Mouse (Mus musculus): ENCODE data around the gene Arhgef40. TPM values are rescaled to one million over a fixed set of nuclear protein-coding genes. Genes with fewer than 3 reads are reported as not detected.

Arhgef40 gene
- polyA plus RNA-seq (2012; rRNA removed) = 24.1 and 24.5 TPM in 2 replicates

DNA sequence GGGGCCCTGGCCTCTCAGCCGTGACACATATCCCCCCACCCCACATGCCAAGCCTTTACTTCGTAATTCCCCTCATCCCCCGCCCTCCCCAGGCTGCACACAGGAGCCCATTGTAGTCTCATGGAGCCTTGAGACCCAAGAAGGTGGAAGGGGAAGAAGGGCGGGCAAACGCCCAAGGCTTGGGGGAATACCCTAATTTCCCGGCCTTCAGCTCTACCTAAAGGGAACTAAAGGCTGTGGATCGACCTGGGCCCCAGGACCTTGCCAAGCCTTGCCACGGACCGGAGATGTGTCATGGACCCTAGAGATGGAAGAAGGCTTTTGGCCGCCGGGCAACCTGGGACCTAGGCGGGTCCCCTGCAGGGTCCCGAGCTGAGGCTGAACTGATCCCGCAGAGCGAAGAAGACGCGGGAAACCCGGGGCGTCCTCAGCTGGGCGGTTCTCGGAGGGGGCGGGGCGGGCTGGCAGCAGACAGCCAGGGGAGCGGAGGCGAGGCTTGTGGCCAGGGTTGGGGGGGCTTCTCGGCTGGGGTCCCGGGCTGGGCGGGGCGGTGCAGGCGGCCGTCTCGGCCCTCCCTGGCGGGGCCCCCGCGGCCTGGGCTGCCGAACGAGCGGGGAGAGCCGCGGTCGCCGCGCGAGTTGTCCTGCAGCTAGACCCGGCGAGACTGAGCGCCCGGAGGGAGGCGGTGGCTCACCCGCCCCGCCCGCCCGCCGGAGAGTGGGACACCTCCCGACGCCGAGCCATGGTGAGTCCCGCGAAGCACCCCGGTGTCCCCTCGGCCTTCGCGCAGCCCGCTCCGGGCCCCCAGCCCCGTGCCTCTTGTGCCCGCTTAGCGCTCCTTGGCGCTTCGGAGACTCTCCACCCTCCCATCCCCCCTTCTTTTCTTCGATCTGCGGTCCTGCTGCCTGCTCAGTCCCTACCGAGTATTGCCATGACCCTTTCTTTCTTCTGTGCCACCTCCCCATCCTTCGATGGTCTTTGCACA, at the start of gene Arhgef40:
TSS of gene Arhgef40 (plus strand) at position 473 of the 985 bp plus-strand sequence.
- TF ChIP-seq CTCF (IDR thresholded peaks at IDR 0.05; ENCODE audit: extremely low read depth, insufficient read depth, low read length) (no peak), POLR2A (IDR thresholded peaks at IDR 0.05; ENCODE audit: extremely low read depth, insufficient read depth, low read length) (no peak)
- no peaks in the 10 kb centered on the region for H3K4me1 ChIP-seq (ENCODE audit: control insufficient read depth, insufficient read depth, low read length)
- H3K27ac ChIP-seq (ENCODE audit: insufficient read depth, low read length) = peak within 1 kb of the TSS; percentile 7
- H3K4me3 ChIP-seq (ENCODE audit: insufficient read depth, low read length) = peak within 1 kb of the TSS; percentile 44

DNA sequence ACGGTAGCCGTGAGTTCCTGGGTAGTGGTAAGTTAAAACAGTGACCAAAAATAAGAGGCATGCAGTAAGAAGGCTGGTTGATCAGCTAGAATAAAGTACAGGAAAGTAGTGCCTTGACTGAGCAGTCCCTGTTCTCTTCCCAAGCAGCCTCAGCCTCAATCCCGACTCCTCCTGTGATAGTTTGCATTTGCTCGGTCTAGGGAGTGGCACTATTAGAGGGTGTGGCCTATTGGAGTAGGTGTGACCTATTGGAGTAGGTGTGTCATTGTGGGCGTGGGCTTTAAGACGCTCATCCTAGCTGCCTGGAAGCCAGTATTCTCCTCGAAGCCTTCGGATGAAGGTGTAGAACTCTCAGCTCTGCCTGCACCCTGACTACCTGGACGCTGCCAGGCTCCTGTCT, 45.5 kb upstream of the Arhgef40 start:
- Histone ChIP-seq H3K4me1 (ENCODE audit: control insufficient read depth, insufficient read depth, low read length) (no peaks in the 10 kb centered on the region), H3K27ac (ENCODE audit: insufficient read depth, low read length) (no peak overlapping the region), H3K4me3 (ENCODE audit: insufficient read depth, low read length) (no peak overlapping the region)
- TF ChIP-seq POLR2A (IDR thresholded peaks at IDR 0.05; ENCODE audit: extremely low read depth, insufficient read depth, low read length) (no peak), CTCF (IDR thresholded peaks at IDR 0.05; ENCODE audit: extremely low read depth, insufficient read depth, low read length) (no peak)

DNA sequence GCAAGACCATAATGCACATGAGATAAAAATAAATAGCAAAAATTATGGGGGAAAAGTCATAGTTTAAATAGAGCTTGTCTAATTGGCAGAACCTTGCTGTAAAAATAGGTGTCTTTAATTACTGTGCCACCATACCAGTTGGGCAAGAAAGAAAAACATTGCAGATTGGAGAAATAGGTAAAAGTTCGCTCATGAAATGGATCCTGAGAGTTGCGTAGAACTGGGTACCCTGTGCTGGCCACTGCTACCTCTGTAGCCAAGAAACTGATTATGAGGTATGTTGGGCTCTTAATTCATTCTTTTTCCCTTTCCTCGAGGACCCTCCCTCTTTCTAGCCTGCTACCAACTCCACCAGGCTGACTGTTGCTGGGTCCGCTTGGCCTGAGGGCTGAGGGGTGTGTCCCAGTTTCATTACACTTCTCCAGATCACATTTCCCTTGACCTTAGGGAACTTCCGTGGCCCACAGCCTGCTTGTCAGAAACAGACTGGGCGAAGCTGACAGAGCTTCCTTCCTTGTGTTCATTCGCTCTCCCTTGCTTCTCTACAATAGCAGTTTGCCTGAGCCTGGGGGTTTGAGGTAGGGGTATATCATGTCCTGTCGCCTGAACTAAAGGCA, 43.5 kb upstream of the Arhgef40 start:
- no peaks in the 10 kb centered on the region for H3K4me1 ChIP-seq (ENCODE audit: control insufficient read depth, insufficient read depth, low read length)
- no peak overlapping the region for H3K27ac ChIP-seq (ENCODE audit: insufficient read depth, low read length)
- H3K4me3 ChIP-seq (ENCODE audit: insufficient read depth, low read length) = no peak overlapping the region
- TF ChIP-seq POLR2A (IDR thresholded peaks at IDR 0.05; ENCODE audit: extremely low read depth, insufficient read depth, low read length) (no peak), CTCF (IDR thresholded peaks at IDR 0.05; ENCODE audit: extremely low read depth, insufficient read depth, low read length) (no peak)

DNA sequence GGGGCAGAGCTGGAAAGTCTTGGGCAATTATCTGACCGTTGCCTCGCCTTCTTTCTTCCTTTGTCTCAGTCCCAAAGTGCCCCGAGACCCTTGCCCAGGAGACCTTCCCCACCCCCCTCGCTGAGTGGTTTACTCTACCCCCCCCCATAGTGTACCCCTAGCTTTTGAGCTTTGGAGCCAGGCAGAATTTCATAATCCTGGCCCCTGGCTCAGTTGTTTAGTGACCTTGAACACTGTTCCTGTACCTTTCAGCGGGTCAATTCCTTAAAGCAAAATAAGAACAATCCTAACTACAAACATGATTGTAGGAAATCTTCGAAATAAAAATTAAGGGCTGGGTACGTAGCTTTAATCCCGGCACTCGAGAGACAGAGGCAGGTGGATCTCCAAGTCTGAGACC, 42.9 kb upstream of the Arhgef40 start:
- Histone ChIP-seq H3K4me3 (ENCODE audit: insufficient read depth, low read length) (no peak overlapping the region), H3K4me1 (ENCODE audit: control insufficient read depth, insufficient read depth, low read length) (no peaks in the 10 kb centered on the region), H3K27ac (ENCODE audit: insufficient read depth, low read length) (no peak overlapping the region)
- TF ChIP-seq CTCF (IDR thresholded peaks at IDR 0.05; ENCODE audit: extremely low read depth, insufficient read depth, low read length) (no peak), POLR2A (IDR thresholded peaks at IDR 0.05; ENCODE audit: extremely low read depth, insufficient read depth, low read length) (no peak)

DNA sequence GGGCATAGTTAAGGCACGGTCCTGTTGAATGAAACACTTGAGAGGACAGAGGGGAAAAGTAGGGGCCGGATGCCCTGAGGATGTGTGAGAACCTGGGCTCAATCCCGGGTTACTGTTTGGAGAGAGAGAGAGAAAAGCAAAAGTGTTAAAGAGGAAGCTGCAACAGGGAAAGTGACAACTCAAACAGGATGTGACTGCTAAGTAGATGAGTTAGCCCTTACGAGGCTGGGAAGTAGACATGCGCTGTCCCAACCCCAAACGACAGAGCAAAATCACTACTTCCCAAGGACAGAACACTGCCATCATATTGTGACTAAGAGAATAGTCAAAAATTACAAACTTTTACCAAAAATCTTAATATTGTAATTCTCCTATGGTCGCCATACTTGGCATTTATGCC, 42.3 kb upstream of the Arhgef40 start:
- no peak overlapping the region for H3K27ac ChIP-seq (ENCODE audit: insufficient read depth, low read length)
- TF ChIP-seq POLR2A (IDR thresholded peaks at IDR 0.05; ENCODE audit: extremely low read depth, insufficient read depth, low read length) (no peak), CTCF (IDR thresholded peaks at IDR 0.05; ENCODE audit: extremely low read depth, insufficient read depth, low read length) (no peak)
- no peak overlapping the region for H3K4me3 ChIP-seq (ENCODE audit: insufficient read depth, low read length)
- H3K4me1 ChIP-seq (ENCODE audit: control insufficient read depth, insufficient read depth, low read length) = no peaks in the 10 kb centered on the region

DNA sequence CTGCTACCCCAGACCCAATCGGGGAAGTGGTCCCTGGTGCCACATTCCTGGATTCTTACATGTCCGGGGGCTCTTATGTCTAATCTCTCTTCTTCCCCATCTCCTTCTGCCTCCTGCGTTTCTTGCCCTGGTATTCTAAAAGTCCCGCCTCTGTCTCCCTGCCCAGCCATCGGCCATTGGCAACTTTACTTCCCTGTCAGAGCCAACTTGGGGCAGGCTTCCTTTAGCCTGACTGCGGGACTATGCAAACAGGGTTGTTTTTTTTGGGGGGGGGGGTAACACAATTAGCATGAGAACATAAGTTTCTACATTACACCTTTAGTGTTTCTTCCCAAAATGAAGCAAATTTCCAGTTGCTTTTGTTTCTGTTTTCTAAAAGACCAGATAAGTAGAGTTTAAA, 41.2 kb upstream of the Arhgef40 start:
- Histone ChIP-seq H3K4me3 (ENCODE audit: insufficient read depth, low read length) (no peak overlapping the region), H3K27ac (ENCODE audit: insufficient read depth, low read length) (no peak overlapping the region), H3K4me1 (ENCODE audit: control insufficient read depth, insufficient read depth, low read length) (no peaks in the 10 kb centered on the region)
- TF ChIP-seq POLR2A (IDR thresholded peaks at IDR 0.05; ENCODE audit: extremely low read depth, insufficient read depth, low read length) (no peak), CTCF (IDR thresholded peaks at IDR 0.05; ENCODE audit: extremely low read depth, insufficient read depth, low read length) (no peak)

DNA sequence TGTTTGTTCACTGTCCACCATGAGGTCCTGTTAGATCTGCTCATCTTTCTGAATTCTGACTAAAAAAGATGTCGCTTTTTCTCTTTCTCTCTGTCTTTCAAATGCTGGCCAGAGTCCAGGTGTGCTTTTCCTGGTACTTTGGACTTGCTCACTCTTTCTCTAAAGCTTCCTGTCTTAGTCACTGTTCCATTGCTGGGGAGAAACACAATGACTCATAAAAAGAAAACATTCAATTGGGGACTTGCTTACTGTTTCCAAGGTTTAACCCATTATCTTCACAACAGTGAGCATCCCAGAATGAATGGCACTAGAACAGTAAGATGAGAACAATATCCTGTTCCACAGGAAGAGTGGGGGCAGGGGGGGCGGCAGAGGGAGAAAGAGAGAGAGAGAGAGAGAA, 24.2 kb upstream of the Arhgef40 start:
- no peak overlapping the region for H3K4me3 ChIP-seq (ENCODE audit: insufficient read depth, low read length)
- no peak overlapping the region for H3K27ac ChIP-seq (ENCODE audit: insufficient read depth, low read length)
- no peak for TF ChIP-seq CTCF (IDR thresholded peaks at IDR 0.05; ENCODE audit: extremely low read depth, insufficient read depth, low read length)
- no peaks in the 10 kb centered on the region for H3K4me1 ChIP-seq (ENCODE audit: control insufficient read depth, insufficient read depth, low read length)

DNA sequence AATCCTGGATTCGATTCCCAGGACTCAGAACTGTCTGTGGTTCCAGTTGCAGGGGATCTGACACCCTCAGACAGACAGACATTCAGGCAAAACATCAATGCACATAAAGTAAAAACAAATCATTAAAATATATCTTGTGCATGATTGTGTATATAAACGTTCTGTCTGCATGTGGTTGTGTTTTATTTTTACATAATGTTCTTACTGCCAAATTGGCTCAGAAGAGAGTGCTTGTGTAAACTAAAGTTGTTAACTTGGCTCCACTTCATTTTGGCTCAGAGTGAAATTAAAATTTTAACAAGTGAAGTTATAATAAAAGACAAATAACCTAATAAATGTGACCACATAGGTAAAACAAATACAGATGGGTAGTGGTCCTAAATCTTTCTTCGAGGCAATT, 17.1 kb upstream of the Arhgef40 start:
- Histone ChIP-seq H3K4me3 (ENCODE audit: insufficient read depth, low read length) (no peak overlapping the region), H3K27ac (ENCODE audit: insufficient read depth, low read length) (no peak overlapping the region), H3K4me1 (ENCODE audit: control insufficient read depth, insufficient read depth, low read length) (no peaks in the 10 kb centered on the region)
- TF ChIP-seq POLR2A (IDR thresholded peaks at IDR 0.05; ENCODE audit: extremely low read depth, insufficient read depth, low read length) = no peak
- TF ChIP-seq CTCF (IDR thresholded peaks at IDR 0.05; ENCODE audit: extremely low read depth, insufficient read depth, low read length) = no peak

DNA sequence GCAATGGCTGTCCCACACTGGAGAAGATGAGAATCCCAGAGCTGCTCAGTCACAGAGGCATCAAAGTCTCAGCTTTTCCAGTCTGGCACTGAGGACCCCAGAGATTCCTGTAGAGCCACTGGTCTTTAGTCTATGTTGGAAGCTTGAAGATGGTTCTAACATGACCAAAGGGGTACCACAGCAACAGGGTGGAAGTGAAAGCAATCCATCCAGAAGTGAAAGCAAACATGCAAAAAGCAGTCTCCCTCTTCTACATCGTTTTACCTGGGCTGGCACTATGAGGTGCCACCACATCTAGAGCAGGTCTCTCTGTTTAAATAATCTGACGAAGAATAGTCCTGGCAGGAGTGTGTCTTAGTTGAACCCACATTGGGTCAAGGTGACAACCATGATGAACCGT, 5.3 kb upstream of the Arhgef40 start:
- H3K27ac ChIP-seq (ENCODE audit: insufficient read depth, low read length) = no peak overlapping the region
- TF ChIP-seq CTCF (IDR thresholded peaks at IDR 0.05; ENCODE audit: extremely low read depth, insufficient read depth, low read length) (no peak), POLR2A (IDR thresholded peaks at IDR 0.05; ENCODE audit: extremely low read depth, insufficient read depth, low read length) (no peak)
- H3K4me1 ChIP-seq (ENCODE audit: control insufficient read depth, insufficient read depth, low read length) = no peaks in the 10 kb centered on the region
- H3K4me3 ChIP-seq (ENCODE audit: insufficient read depth, low read length) = no peak overlapping the region

DNA sequence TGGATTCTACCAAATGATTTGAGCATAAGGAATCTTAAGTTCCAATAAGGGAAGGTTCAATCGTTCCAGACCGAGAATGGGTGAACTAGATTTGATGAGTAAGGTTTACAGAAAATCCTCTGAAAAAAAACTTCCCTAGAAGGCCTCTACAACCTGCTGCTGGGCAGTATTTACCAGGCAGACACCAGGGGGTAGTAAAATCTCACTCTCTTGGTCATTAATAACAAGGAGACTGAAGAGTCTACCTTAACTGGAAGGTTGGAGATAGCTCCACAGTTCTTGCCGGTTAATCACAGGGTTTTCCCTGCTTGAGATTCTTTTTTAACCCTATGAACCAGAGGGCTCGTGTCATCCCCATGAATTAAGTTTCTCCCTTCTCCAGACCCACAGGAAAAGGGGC, 1.3 kb upstream of the Arhgef40 start:
- no peak overlapping the region for H3K27ac ChIP-seq (ENCODE audit: insufficient read depth, low read length)
- H3K4me3 ChIP-seq (ENCODE audit: insufficient read depth, low read length) = no peak overlapping the region
- TF ChIP-seq POLR2A (IDR thresholded peaks at IDR 0.05; ENCODE audit: extremely low read depth, insufficient read depth, low read length) (no peak), CTCF (IDR thresholded peaks at IDR 0.05; ENCODE audit: extremely low read depth, insufficient read depth, low read length) (no peak)

More for the DNA sequence above, 1.3 kb upstream of the Arhgef40 start:
- H3K4me1 ChIP-seq (ENCODE audit: control insufficient read depth, insufficient read depth, low read length) = no peaks in the 10 kb centered on the region
